In genomic region chr4:44669485-44670181, GRCm38 (mm10) we compare ENCODE assay signal across 7 mouse cellular contexts. TPM values are rescaled to one million over a fixed set of nuclear protein-coding genes. Genes with fewer than 3 reads are reported as not detected.
DNase-seq lines count a peak whose midpoint lies in the region; ATAC-seq and TF ChIP-seq lines count a peak whose summit lies in the region.

No protein-coding gene starts in this region.

- ATAC-seq in intestine, postnatal 0 days, result no peak
- ATAC-seq in intestine, embryonic 16.5 days, result no peak
- no peak for ATAC-seq in megakaryocyte-erythroid progenitor cell, adult 5-6 weeks (replicated peaks; ENCODE audit: low FRiP score, low TSS enrichment, poor library complexity, severe bottlenecking)

- WGBS in intestine, postnatal 0 days, result 80% methylated on average over 7 of the region's 7 CpGs
- WGBS in intestine, embryonic 16.5 days, result 82% methylated on average over 7 of the region's 7 CpGs

- no peaks in the 10 kb centered on the region for H3K79me2 ChIP-seq in MEL (ENCODE audit: control insufficient read depth, insufficient read depth, low read length, poor library complexity)

- no peak for TF ChIP-seq EP300 in MEL (IDR thresholded peaks at IDR 0.05; ENCODE audit: low read depth in 1 of 2, low read length in 2 of 2)

- no peak overlapping the region for H3K4me2 ChIP-seq in intestine, postnatal 0 days (replicated peaks; ENCODE audit: low read depth)
- no peak overlapping the region for H3K4me2 ChIP-seq in intestine, embryonic 16.5 days (ENCODE audit: low read depth, low read length)

- no peak overlapping the region for H3K27ac ChIP-seq in intestine, postnatal 0 days (ENCODE audit: low read depth, low read length)
- H3K27ac ChIP-seq in intestine, embryonic 16.5 days (ENCODE audit: low read length), result no peak overlapping the region
- H3K27ac ChIP-seq in MEL (ENCODE audit: control insufficient read depth, low read depth, low read length), result no peak overlapping the region

- no peaks in the 10 kb centered on the region for H3K9me3 ChIP-seq in intestine, postnatal 0 days (ENCODE audit: control insufficient read depth)
- H3K9me3 ChIP-seq in intestine, embryonic 16.5 days (ENCODE audit: control insufficient read depth, low read length), result no peaks in the 10 kb centered on the region
- no peaks in the 10 kb centered on the region for H3K9me3 ChIP-seq in MEL (replicated peaks; ENCODE audit: insufficient read depth, low read length)

- no peak for TF ChIP-seq POLR2A in MEL (IDR thresholded peaks at IDR 0.05; ENCODE audit: control insufficient read depth in 1 of 2, insufficient read depth in 1 of 2, low read depth in 1 of 2, low read length in 2 of 2, poor library complexity in 1 of 2)

- no peak overlapping the region for H3K9ac ChIP-seq in intestine, postnatal 0 days (ENCODE audit: low read depth, low read length)
- H3K9ac ChIP-seq in intestine, embryonic 16.5 days (ENCODE audit: low read depth, low read length), result no peak overlapping the region
- no peak overlapping the region for H3K9ac ChIP-seq in MEL (ENCODE audit: control insufficient read depth, low read depth, low read length, poor library complexity, severe bottlenecking)

- no peaks in the 10 kb centered on the region for H3K36me3 ChIP-seq in intestine, postnatal 0 days (ENCODE audit: control insufficient read depth, insufficient read depth)
- H3K36me3 ChIP-seq in intestine, embryonic 16.5 days (ENCODE audit: control insufficient read depth, insufficient read depth, low read length), result no peaks in the 10 kb centered on the region
- no peaks in the 10 kb centered on the region for H3K36me3 ChIP-seq in MEL (ENCODE audit: control insufficient read depth in 1 of 2, insufficient read depth in 2 of 2, low read length in 2 of 2)

- H3K27me3 ChIP-seq in intestine, postnatal 0 days (replicated peaks; ENCODE audit: control insufficient read depth, insufficient read depth, low read length), result peaks cover 12% of the 10 kb centered on the region
- peaks cover 5% of the 10 kb centered on the region; the same call in 1 of the 2 replicates for H3K27me3 ChIP-seq in intestine, embryonic 16.5 days (replicated peaks; ENCODE audit: control insufficient read depth, insufficient read depth, low read length)
- H3K27me3 ChIP-seq in MEL (ENCODE audit: control insufficient read depth in 1 of 2, insufficient read depth in 2 of 2, low read length in 2 of 2), result peaks cover 0 to 3% of the 10 kb centered on the region in 2 experiments; a peak in 2 of 4 replicates

- TF ChIP-seq CTCF in intestine, postnatal 0 days (IDR thresholded peaks at IDR 0.05; ENCODE audit: low read depth), result peak; percentile 63
- TF ChIP-seq CTCF in MEL (IDR thresholded peaks at IDR 0.05 in 2 of 3, conservative IDR thresholded peaks at IDR 0.05 in 1 of 3; ENCODE audit: control insufficient read depth in 1 of 3, insufficient read depth in 1 of 3, low read depth in 2 of 3, low read length in 3 of 3, poor library complexity in 1 of 3, severe bottlenecking in 1 of 3), result peak; percentile 57 to 68 (median 57)

- DNase-seq in B cell, adult 2 months, result peak; percentile 87
- DNase-seq in MEL (ENCODE audit: low read depth, low spot score), result peak; percentile 26
- peak; percentile 10 for DNase-seq in lung, postnatal 36 days
- no peak for DNase-seq in gastrocnemius, adult 18-20 months (ENCODE audit: low spot score)

- peak; percentile 55 for TF ChIP-seq RAD21 in MEL (IDR thresholded peaks at IDR 0.05; ENCODE audit: low read depth, low read length)

- no peaks in the 10 kb centered on the region for H3K4me1 ChIP-seq in intestine, postnatal 0 days (replicated peaks; ENCODE audit: control insufficient read depth, insufficient read depth, low read length)
- no peaks in the 10 kb centered on the region; the same call in 1 of the 2 replicates for H3K4me1 ChIP-seq in intestine, embryonic 16.5 days (ENCODE audit: control insufficient read depth, insufficient read depth, low read length)
- H3K4me1 ChIP-seq in MEL (ENCODE audit: control insufficient read depth in 1 of 2, insufficient read depth in 2 of 2, low read length in 2 of 2), result no peaks in the 10 kb centered on the region

- no peak overlapping the region for H3K4me3 ChIP-seq in intestine, postnatal 0 days (ENCODE audit: low read depth, low read length)
- H3K4me3 ChIP-seq in intestine, embryonic 16.5 days (ENCODE audit: low read length), result no peak overlapping the region
- no peak overlapping the region for H3K4me3 ChIP-seq in MEL (ENCODE audit: control insufficient read depth in 1 of 2, insufficient read depth in 1 of 2, low read depth in 2 of 2, low read length in 2 of 2)

TF ChIP-seq in MEL, 35 proteins besides CTCF, POLR2A, EP300 and RAD21:
- TF ChIP-seq SMC3 (IDR thresholded peaks at IDR 0.05; ENCODE audit: low read depth, low read length) (peak; percentile 60), NELFE (IDR thresholded peaks at IDR 0.05; ENCODE audit: low read depth, low read length) (no peak)

RNA-seq across cellular contexts. Expression of gene Pax5, which starts 40.7 kb away (rescaled TPM):
- 0.01 TPM in 1 of 2 replicates, not detected in the other for polyA plus RNA-seq in intestine, postnatal 0 days (2015; fragmentation: Nextera tagmentation; extraction: Ambion mirVana)
- polyA plus RNA-seq in intestine, embryonic 16.5 days (2015; fragmentation: Nextera tagmentation; extraction: Ambion mirVana), result 0.02 TPM in 1 of 2 replicates, not detected in the other
- not detected in 2 replicates for total RNA-seq in MEL (2012; rRNA removed)
- not detected for polyA plus RNA-seq in MEL (2012; ENCODE audit: insufficient read depth in 1 of 2, insufficient read length in 2 of 2, low read depth in 1 of 2, low replicate concordance in 2 of 2, missing spikeins in 1 of 2)
- total RNA-seq in megakaryocyte-erythroid progenitor cell, adult 5-6 weeks (2014; fragmentation: Nextera tagmentation), result 3.4 and 15.7 TPM in 2 replicates
- total RNA-seq in megakaryocyte-erythroid progenitor cell, adult 5-6 weeks (2017), result 0.04 and 0.33 TPM in 2 replicates
- under 1 TPM in 1 of 2 experiments, not detected in 1; 0.02 TPM for total RNA-seq in gastrocnemius, adult 18-20 months (2021)
